Mouse (Mus musculus): Measurements from ENCODE around the gene Rtn4rl1. TPM values are rescaled to one million over a fixed set of nuclear protein-coding genes. Genes with fewer than 3 reads are reported as not detected.

The Rtn4rl1 gene
- total RNA-seq, 2 experiments from 2014 or later = 25.2 to 27.8 TPM

DNA sequence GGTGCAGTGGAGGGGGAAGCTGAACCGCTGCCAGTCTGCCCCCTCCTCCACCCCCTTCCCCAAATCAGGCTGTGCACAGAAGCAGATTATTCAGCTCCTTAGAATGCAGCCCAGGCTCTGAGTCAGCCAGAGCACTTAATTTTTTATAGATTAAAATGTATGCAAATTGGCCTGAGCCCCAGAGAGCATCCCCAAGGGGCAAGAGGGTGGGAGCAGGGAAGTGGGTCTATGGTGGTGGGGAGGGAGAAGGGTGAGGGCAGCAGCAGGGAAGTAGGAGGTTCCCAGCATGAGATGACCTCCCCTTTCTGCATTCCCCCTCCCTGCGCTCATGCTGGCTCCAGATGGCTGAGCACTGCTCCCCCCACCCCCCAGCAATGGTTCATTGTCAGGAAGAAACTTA is 8.6 kb upstream of the Rtn4rl1 start:
- no peak for DNase-seq

DNA sequence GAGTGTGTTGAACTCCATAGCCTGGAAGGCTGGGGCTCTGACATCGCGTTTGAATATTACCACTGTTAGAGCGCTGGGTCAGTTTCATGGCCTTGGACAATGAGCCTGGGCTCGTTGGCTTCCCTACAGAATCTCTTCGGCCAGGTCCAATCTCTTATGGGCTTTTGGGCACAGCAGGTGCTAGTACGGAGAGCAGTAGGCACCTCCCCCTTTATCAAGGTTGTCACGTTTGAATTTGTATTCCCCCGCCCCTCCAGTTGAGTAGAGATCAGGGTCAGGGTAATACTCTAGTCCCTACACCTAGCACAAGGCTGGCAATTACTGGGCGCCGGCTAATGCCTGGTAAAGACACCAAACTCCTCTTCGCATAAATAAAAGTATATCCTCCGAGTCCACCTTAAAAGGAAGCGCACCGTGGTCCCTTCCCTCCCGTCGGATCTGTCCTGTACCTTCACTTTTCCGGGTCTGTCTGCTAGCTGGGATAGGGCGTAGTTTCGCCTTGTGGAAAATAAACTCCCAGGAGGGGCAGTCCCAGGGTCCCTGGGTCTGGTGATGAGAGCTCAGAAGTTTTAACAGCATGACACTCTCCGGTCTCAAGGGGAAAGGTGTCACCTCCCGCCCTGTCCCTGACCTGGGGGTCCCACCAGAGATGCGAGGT is 3.7 kb upstream of the Rtn4rl1 start:
- peak; percentile 30 for DNase-seq

DNA sequence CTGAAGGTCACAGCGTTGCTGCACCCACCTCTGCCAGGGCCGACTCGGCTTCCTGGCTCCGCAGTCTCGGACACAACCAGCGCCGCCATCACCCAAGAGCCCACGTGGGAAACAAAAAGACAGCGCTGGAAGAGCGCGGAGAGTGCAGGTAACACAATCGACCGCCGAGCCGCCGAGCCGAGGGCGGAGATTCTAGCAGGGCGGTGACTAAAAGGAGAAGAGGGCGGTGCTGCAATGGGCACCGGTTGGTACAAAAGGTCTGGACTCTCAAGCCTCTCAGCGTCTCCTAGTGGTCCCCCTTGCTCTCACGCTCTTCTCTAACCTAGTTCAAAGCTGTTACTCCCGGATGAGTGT is 3.2 kb upstream of the Rtn4rl1 start:
- peak; percentile 88 for DNase-seq

DNA sequence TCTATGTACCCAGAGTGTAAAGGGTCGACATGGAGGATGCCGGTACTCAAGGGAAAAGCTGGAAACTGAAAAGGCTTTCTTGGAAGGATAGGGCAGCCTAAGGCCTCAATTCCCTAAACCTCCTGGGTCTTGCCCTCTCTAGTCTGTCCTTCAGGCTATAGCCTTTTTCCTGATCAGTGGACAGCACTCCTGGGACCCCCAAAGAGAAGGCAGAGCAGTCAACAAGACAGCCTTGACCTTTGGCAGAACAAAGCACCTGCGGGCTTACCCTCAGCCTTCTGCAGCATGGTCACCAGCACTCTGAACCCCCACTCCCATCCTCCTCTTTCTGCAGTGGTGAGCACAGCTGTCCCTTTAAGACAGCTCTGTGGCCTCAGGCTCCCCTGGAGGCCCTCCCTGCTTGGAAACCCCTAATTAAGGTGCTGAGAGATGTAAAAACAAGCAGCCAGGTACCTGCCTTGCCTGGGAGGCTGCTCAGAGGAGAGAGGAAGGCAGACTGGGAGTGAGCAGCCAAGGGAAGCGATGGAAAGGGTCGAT is 2.6 kb upstream of the Rtn4rl1 start, which contains the start of gene Dph1:
Gene Dph1 (minus strand): TSS at position 337 of the 537 bp plus-strand sequence.
- DNase-seq = no peak

DNA sequence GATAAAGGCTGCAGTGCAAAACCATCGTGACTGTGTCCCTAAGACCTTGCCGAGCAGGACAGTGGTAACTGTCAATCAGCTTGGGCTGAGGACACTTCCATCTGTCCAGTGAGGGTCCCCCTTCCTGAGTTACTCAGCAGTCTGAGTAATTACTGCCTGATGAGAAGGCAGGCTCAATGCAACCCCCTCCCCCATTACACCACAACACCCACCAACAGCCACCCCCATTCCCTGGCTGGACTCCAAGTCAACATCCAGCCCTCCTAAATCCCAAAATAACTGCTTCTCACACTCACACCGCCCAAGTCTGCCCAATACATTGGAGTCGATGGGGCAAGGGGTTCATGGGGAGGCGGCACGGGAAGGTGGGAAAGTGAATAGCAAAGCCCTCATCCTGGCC is 1.7 kb upstream of the Rtn4rl1 start:
- DNase-seq = no peak

- peak; percentile 89 for DNase-seq
These were observed 1.0 kb upstream of the Rtn4rl1 start for GRCm38 (mm10) chr11:75192336-75193214.

DNA sequence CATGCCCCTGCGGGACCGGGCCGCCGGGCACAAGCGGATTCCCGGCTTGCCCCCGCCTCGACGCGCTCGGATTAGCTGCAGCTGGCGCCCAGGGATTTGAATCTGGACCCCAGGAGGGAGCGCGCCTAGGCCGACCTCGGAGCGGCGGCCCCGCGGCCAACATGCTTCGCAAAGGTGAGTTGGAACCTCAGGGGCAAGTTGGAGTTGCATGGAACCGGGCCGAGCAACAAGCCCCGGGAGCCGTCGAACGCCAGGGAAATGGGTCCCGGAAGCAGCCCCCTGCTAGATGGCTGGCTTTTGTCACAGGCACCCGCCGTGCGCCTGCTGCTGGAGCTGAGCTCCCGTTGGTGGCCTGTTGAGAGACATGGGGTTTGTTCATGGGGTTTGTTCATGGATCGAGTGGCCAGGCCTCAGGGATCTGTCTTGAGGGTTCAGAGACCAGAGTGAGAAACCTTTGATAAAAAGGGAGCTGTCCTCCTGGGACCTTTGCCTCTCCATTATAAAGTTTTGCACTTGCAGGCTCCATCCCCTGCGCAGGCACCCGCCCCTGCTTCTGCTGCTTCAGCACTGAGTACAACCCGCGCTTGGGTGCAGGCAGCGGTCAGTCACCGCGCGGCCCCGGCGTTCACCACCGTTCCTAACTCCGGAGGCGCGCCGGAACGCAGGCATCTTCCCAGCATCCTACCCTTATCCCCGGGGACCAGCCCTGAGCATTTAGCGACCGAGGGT is 702 bp downstream of the Rtn4rl1 start:
- peak; percentile 58 for DNase-seq

DNA sequence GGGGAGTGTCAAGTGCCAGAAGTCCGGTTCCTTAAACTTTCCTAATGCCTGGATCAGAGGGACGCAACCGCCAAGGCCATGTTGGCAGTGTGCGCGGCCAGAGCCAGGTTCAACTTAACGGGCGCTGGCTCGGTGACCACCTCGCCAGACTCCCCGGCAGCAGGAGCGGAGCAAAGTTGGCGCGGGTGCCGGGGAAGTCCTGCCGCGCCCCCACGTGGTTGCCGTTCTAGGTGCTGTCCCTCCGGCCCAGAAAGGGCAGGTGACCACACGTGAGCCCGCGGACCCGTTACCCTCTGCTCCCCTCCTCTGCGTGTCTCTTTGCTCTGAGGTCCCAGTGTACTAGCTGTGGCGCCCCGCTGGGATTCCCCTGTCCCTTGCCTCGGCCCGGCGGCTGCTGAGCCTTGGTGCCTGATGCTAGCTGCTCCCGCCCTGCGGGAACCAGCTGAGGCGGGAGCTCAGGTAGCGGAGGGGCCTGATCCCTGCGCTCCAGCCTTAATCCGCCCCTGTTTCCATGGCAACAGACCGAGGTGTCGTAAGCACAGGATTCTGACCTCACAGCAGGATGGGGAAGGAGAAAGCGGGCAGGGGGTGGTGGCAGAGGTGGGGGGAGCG is 1.4 kb downstream of the Rtn4rl1 start:
- peak; percentile 69 for DNase-seq

DNA sequence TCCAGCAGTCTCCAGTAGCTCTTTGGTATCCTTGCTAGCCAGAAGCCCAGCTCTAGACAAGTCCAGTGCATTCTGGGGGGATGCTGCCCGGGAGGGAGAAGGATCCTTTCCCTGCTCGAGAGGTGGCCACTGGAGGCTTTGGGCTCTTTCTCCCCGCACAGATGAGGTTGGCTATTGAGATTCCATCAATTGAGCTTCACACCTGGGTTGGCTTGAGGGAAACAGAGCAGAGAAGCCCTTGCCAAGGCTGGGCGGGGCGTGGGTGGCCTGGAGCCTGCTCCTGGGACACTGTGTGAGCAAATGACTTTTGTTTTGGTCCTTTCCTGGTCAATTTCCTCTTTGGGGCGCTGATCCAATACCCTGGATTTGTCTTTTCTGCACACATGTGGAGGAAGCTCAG is 2.5 kb downstream of the Rtn4rl1 start:
- no peak for DNase-seq

DNA sequence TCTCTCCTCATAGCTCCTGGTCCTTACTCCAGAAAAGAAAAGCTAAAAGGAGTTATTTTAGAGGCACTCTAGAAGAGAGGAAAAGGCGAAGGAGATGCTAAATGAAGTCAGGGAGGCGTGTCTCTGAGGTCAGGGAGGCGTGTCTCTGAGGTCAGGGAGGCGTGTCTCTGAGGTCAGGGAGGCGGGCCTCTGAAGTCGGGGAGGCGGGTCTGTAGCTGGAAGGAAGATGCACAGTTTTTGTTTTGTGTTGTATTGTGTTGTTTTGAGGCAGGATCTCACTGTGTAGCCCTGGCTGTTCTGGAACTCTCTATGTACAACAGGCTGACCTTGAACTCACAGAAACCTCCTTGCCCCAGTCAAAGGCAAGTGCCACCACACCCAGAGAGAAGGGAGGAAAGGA is 4.4 kb downstream of the Rtn4rl1 start:
- no peak for DNase-seq

GRCm38 (mm10) chr11:75198792-75199191 is 5.2 kb downstream of the Rtn4rl1 start:
- DNase-seq = no peak

GRCm38 (mm10) chr11:75199951-75200350 is 6.4 kb downstream of the Rtn4rl1 start:
- DNase-seq = peak; percentile 27

DNA sequence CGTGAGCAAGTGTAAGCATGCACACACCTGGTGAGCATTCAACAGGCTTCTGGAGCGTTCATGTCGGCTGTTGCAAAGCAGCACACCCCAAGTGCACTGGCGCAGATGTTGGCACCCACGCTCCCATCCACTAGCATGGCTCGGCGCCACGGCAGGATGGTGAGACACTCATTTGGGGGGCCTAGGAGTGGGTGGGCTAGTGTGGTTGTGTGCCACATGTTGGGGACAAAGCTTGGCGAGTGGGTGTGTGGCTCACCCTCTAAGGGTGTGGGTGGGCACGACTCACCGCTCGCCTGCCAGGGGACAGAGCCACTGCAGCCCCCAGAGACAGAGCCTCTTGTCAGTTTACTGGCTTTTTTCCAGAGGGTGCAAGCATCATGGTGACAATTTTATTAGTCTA is 7.4 kb downstream of the Rtn4rl1 start:
- DNase-seq = no peak

GRCm38 (mm10) chr11:75201721-75202120 is 8.1 kb downstream of the Rtn4rl1 start:
- no peak for DNase-seq

GRCm38 (mm10) chr11:75203926-75204325 is 10.3 kb downstream of the Rtn4rl1 start:
- no peak for DNase-seq

- DNase-seq = no peak
These were observed 10.9 kb downstream of the Rtn4rl1 start for GRCm38 (mm10) chr11:75204472-75204871.

DNA sequence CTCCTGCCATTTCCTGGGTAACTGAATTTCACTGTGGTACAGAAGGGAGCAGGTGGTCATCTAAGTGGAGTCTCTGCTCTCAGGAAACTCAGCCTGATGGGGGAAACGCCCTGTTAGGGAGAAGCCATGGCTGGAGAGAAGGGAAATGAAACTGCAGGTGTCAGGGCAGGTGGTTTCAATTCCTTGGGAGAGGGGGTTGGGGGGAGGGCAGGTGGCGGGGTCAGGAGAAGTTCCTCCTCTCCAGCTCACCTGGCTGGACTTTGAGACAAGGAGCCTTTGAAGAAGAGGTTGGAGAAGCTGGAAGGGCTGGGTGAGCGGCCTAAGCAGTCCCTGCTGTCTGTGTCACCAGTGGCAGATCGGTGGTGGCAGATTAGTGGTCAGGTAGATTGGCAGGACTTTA is 12.8 kb downstream of the Rtn4rl1 start:
- no peak for DNase-seq

- no peak for DNase-seq
These were observed 15.8 kb downstream of the Rtn4rl1 start for GRCm38 (mm10) chr11:75209363-75209762.

DNA sequence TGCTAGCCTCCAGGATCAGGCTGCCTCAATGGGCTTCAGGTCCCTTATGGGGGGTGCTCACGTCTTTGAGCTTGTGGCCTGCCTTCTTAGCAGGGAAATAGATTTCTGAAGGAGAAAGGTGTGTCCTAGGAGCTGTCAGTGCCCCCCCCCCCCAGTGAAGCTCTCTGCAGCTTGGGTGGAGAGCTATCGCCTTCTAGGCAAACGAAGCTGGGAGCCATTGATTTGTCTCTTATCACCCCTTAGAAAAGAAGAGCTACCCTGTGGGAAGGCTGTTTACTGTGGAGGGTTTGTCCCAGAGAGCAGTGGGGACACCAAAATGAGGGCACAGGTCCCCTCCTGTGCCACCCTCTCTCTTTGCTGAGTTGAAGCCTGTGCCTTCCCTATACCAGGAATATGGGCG is 16.5 kb downstream of the Rtn4rl1 start:
- DNase-seq = no peak

GRCm38 (mm10) chr11:75210755-75211154 is 17.2 kb downstream of the Rtn4rl1 start:
- no peak for DNase-seq

DNA sequence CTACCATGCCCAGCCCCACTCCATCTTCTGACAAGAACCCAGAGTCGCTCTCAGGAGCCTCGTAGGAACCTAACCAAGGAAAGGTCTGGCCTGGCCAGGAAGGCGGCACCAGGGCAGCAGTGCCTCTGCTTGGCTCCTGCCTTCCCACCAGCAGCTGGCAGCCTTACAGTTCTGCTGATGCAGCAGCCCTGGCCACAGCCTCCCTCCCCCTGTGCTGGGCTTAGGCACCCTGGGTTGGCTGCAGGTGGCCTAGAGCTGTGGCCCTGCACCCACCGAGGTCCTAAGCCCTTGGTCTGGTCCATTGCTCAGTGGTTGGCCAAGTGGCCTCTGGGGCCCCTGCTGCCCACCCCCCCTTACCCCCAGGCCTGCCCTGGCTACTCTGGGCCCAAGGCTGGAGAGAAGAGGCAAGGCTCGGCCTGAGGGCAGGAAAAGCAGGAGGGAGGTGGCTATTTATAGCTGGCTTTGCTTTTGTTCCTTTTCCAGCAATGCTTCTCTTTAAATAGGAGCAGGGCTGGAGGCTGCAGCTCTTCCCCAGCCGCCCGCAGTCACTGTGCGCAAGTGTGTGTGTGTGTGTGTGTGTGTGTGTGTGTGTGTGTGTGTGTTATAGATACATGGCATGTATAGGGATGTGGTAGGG is 18.6 kb downstream of the Rtn4rl1 start:
- DNase-seq = peak; percentile 69

DNA sequence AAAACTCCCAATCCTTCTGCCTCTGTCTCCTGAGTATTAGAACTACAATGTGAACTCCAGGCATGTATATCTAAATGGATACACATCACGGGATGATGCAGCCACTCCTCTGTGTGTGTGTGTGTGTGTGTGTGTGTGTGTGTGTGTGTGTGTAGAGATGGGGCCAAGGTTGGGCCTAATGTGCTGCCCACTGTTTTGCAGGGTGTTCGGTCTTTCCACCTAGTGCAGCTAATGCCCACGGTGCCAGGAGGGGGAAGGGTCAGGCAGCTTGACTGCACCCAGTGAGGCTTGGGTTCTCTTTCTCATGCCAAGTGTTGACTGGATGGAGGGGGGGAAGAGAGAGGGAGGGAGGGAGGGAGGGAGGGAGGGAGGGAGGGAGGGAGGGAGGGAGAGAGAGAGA is 19.3 kb downstream of the Rtn4rl1 start:
- peak; percentile 59 for DNase-seq
